Mouse (Mus musculus): ENCODE measurements around the gene Mad1l1.

DNA sequence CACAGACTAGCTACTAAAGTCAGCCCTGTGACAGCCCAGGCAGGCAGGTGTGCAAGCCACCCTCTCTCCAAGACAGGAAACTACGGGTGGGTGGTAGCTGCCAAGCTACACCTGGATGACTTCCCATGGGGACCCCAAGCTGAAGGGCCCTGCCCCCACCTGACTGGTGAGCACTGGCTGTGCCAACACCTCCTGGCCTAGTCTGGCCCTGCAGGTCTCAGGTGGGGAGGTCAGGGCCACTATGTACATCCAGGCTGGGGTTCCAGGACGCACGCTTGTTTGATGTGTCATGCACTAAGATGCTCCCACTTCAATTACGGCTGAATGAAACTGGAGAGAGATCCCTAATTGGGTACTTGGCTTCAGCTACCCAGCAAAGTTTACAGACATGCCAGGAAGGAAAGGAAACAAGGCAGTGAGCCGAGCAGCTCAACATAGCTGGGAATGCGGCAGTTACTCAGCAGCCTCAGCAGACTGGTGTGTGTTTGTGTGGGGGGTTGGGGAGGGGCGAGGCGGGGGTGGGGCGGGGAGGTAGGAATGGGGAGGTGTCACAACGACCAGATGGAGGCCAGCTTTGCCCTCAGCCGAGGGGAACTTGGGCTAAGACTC, 239.0 kb downstream of the Mad1l1 start:
- TF ChIP-seq POLR2A (IDR thresholded peaks at IDR 0.05; ENCODE audit: extremely low read depth, insufficient read depth, low read length): no peak
- TF ChIP-seq CTCF (IDR thresholded peaks at IDR 0.05; ENCODE audit: low read depth, low read length): no peak

Data from liver, adult 2 months (tissue).